Mouse (Mus musculus): ENCODE results near the gene Ctbp2. TPM values are rescaled to one million over a fixed set of nuclear protein-coding genes. Genes with fewer than 3 reads are reported as not detected.

Ctbp2 gene
- total RNA-seq, 2 experiments from 2014 or later, result 24.8 to 36.1 TPM

DNA sequence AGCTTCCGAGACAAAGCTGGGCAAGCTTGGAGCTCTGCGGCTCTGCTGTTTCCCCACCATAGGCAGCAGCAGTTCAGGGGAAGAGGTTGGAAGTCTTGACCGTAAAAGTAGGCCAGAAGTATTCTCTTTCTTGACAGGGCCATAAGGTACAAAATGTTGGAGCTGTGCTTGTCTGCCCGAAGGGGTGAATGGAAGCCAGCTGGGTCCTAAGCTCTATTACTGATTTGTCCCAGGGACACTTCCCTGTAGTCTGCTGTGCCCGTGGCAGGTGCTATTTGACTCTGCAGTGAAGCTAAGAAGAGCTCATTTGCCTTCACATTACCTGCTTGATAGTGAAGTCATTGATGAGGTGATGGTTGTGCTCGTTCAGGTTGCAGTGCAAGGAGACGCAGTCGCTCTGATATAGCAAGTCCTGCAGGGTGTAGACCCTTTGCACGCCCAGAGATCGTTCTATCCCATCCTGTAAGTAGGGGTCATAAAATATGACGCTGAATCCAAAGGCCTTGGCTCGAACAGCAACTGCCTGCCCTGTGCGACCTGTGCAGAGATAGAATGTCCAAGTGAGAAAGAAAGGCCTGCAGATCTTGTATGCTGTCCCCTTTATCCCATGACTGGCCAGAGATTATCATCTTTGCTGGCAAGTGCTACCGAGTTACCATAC is 132.8 kb downstream of the Ctbp2 start:
- intact Hi-C loops (cut with DNase I), result loop anchor here (10.0 kb wide), 1 partner anchor 137 kb away; the partner anchor contains the start of genes Abraxas2 and Eef1akmt2
- DNase-seq (ENCODE audit: low spot score), result no peak

DNA sequence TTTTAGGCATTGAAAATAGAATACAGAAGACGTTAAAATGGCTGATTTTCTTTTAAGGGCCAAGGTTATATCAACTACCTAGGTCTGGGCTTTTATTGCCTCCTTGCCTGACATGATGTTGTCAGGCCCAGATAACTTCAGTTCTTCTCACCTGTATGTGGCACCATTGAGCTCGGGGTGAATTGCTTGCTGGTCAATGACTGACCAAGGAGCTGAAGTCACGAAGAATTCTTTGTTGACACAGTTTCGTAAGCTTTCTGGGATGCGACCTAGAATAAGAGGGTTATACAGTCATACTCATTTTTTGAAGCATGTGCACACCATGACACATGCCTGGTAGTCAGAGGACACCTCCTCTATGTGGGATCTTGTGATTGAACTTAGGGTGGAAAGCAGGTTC is 134.3 kb downstream of the Ctbp2 start:
- intact Hi-C loops (cut with DNase I), result loop anchor here (10.0 kb wide), 1 partner anchor 135 kb away; the partner anchor contains the start of genes Abraxas2 and Eef1akmt2

DNA sequence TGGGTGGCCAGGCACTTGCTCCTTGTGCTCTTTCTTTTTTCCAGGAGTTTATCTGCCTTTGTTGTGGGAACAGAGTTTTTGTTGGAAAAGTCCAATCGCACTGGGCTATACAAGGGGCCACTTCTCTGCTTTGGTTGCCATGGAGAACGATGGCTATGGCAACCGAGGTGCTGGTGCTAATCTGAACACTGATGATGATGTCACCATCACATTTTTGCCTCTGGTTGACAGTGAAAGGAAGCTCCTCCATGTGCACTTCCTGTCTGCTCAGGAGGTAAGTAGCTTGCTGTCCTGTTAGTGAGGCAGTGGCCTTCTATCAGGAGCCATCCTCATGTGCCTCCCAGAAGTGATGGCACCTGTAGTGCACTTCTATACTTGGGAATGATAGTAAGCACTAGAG is 141.5 kb downstream of the Ctbp2 start:
- DNase-seq (ENCODE audit: low spot score), result no peak
- intact Hi-C loops (cut with DNase I), result no loop called here

More for the DNA sequence above, 134.3 kb downstream of the Ctbp2 start:
- DNase-seq (ENCODE audit: low spot score), result no peak

DNA sequence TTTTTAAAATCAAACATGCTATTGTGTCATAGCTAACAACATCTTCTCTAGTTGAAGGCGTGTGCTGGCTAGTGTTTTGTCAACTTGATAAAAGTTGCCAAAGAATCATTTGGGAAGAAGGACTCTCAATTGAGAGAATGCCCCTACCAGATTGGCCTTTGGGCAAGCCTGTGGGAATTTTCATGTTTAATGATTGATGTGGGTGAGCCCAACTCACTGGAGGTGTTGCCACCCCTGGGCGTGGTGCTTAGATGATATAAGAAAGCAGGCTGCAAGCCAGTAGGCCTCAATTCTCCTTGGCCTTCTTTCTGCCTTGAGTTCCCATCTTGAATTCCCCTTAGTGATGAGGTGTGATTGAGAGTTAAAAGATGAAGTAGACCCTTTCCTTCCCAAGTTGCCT is 146.2 kb downstream of the Ctbp2 start:
- intact Hi-C loops (cut with DNase I), result no loop called here

DNA sequence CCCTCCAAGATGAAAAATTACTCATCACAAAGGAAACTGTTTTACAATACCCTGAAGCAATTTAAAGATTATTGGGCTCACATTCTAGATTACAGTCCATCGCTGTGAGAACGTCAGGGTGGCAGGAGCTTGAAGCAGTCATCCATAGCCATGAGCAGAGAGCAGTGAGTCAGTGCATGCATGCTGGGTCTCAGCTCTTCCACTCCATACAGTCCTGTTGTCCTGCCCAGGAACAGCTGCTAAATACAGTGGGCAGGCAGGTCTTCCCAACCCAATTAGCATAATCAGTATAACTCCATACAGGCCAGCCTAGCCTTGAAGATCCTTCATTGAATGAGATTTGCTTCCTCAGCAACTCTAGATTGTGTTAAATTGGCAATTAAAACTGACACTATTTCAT is 148.1 kb downstream of the Ctbp2 start:
- intact Hi-C loops (cut with DNase I), result no loop called here
- no peak for DNase-seq (ENCODE audit: low spot score)

More for the DNA sequence above, 146.2 kb downstream of the Ctbp2 start:
- DNase-seq (ENCODE audit: low spot score), result no peak

DNA sequence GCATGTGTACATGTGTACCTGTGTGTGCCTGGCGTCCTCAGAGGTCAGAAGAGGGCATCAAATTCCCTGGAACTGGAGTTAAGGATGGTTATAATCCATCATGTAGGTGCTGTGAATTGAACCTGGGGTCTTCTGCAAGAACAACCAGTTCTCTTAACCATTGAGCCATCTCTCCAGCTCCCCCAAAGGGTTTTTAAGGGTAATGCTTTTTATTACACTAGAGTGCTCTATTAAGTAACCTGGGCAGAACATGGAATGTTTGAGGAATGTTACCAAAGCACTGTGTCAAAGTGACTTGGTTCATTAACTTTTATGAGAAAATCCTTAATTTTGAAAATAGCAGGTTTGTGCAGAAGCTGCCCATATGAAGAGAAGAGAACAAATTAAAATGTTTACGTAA is 152.1 kb downstream of the Ctbp2 start:
- intact Hi-C loops (cut with DNase I), result no loop called here
- DNase-seq (ENCODE audit: low spot score), result no peak

DNA sequence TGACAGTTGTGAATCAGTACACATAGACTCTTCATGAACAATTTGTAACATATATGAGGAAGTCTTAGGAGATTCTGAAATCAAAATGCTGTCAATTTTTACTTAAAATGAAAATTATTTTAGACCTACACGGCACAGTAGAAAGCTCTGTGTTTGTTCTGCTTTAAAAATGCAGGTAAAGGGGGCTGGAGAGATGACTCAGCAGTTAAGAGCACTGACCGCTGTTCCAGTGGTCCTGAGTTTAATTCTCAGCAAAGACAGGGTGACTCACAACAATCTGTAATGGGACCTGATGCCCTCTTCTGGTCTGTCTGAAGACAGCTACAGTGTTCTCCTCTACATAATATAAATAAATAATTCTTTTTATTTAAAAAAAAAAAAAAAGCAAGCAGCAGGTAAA is 158.4 kb downstream of the Ctbp2 start:
- no peak for DNase-seq (ENCODE audit: low spot score)
- intact Hi-C loops (cut with DNase I), result loop anchor here (5.0 kb wide), 1 partner anchor 33 kb away; the partner anchor contains the start of gene Zranb1

DNA sequence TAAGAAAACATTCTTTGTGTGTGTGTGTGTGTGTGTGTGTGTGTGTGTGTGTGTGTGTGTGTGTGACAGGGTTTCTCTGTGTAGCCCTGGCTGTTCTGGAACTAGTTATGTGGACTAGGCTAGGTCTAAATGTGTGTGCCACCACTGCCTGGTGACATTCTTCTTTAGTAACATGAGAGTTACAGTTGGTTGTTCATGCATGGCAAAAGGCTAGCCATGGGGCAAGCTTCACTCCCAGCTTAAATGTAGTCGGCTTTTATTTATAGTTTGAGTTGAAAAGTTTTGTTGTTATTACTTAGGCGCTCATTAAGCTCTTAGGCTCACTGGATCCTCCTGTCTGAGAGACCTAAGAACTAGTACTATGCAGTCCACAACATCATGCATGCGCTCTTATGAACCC is 159.8 kb downstream of the Ctbp2 start:
- no peak for DNase-seq (ENCODE audit: low spot score)
- intact Hi-C loops (cut with DNase I), result no loop called here

DNA sequence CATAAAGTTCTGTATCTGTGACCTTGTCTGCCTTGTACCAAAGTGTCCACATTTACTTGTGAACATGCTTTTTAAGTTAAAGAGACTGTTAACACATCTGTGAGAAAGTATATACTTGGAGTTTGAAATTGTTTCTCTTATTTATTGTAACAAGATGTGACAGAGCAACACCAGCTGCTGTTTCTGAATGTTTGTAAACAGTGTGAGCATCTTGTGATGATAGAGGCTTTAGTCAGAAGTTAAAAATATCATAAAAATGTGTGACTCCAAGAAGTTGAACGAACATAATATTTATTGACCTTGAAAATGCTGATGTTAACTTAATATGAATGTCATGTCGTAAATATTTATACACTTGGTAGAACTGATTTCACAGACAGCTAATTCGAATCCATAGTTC is 173.5 kb downstream of the Ctbp2 start:
- intact Hi-C loops (cut with DNase I), result no loop called here

DNA sequence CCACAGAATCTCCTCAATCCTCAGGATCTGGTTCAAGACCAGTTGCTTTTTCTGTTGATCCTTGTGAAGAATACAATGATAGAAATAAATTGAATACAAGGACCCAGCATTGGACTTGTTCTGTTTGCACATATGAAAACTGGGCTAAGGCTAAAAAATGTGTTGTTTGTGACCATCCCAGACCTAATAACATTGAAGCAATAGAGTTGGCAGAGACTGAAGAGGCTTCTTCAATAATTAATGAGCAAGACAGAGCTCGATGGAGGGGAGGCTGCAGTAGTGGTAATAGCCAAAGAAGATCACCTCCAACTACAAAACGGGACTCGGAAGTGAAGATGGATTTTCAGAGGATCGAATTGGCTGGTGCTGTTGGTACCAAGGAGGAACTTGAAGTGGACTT is 174.2 kb downstream of the Ctbp2 start:
- DNase-seq (ENCODE audit: low spot score), result no peak
- intact Hi-C loops (cut with DNase I), result no loop called here

More for the DNA sequence above, 173.5 kb downstream of the Ctbp2 start:
- no peak for DNase-seq (ENCODE audit: low spot score)

DNA sequence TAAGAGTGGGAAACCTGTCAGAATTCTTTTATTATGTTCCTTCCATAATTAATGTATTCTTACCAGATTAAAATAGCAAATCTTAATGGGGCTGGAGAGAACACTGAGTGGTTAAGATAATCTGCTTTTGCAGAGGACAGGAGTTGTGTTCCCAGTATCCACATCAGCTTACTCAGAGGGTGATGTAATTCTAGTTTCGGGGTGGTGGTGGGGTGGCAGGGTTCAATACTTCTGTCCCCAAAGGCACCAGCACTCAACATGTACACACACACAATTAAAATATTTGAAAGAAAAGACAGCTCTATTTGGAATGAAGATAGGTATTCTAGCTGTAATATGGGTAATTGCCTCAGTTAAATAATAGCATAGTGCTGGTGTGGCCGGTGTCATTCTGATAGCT is 183.6 kb downstream of the Ctbp2 start:
- intact Hi-C loops (cut with DNase I), result no loop called here

DNA sequence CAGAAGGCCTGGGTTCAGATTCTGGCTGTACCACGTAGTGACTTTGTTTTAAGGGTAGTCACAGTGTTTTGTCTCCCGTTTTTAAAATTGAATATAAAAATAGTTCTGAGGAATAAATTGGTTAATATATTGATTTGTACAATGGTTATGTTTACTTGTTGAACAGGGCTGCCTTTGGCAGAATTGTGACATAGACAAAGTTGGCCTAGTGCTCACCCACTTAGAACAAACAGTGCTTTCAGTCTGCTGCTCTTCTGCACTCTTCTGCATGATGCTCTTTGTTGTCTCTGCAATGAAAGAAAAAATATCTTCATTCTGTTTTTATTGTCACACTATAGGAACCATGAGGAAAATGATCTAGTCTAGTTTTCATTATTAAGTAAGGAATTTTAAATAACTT is 185.0 kb downstream of the Ctbp2 start:
- no peak for DNase-seq (ENCODE audit: low spot score)
- intact Hi-C loops (cut with DNase I), result no loop called here

More for the DNA sequence above, 183.6 kb downstream of the Ctbp2 start:
- no peak for DNase-seq (ENCODE audit: low spot score)

Other genes starting within 250 kb of the Ctbp2 start
- gene Zranb1, start 193.2 kb downstream of the Ctbp2 start, total RNA-seq (2021), result 10 to 100 TPM; 28.4 to 34.8 TPM
- gene Fgfr2, start 1.0 kb downstream of the Ctbp2 start, total RNA-seq (2021), result 1 to 10 TPM; 1.7 to 1.8 TPM

Measured in heart, postnatal 25 days (tissue).